Mouse (Mus musculus) gastrocnemius, postnatal 4 days (tissue): Measurements from ENCODE around the gene Cfap99. TPM values are rescaled to one million over a fixed set of nuclear protein-coding genes. Genes with fewer than 3 reads are reported as not detected.
A peak's percentile ranks its signal among the peaks of the same experiment; 100 is the strongest.

Experiments
- DNase-seq, 2 experiments: peaks; one replicate each; pipeline ENCODE4 v3.0.0; 2021 to 2022; ENCODE audit warnings: low spot score in 2 of 2, mixed read lengths in 2 of 2
- total RNA-seq, 2 experiments: library from RNA; stranded (reverse); gene quantifications; 2 replicates each; pipeline ENCODE4 v1.2.3; 2021

The Cfap99 gene
- total RNA-seq, 2 experiments from 2014 or later, result 0.16 to 0.17 TPM

GRCm38 (mm10) chr5:34326875-34327576, 38.6 kb downstream of the Cfap99 start:
- peak in 1 of 2 experiments; percentile 27 for DNase-seq

GRCm38 (mm10) chr5:34330136-34330535, 41.7 kb downstream of the Cfap99 start:
- DNase-seq, result no peak

- DNase-seq, result no peak
Measured at GRCm38 (mm10) chr5:34334081-34334480, 45.7 kb downstream of the Cfap99 start.

DNA sequence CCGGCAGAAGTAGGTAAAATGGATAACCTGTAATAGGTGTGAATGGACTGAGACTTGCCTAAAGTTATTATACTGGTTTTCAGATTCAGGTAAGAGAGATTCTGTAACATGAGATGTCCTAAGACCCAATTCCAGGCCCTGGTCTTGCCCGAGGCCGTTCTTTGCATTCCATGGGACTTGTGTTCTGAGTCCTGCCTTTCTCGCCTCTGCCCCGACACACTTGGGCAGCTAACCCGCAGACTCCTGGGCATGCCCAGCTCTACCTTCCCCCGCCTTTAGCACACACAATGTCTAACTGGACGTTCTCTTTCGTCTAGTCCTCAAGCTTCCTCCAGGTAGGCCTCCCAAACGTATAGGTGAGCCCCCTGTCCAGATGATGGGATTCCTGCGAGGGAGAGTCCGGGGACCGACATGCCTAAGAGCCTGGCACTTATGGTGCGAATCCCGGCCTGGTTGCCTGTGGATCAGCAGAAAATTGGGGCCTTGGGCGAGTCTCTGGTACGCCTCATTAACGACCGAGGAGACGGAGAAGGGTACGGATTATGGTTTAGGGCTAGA, 47.2 kb downstream of the Cfap99 start:
- DNase-seq, result no peak

GRCm38 (mm10) chr5:34336097-34336774, 47.8 kb downstream of the Cfap99 start, which contains the start of gene Rnf4:
Gene Rnf4 (plus strand): TSS chr5:34336289.
- peak; percentile 92 to 99 for DNase-seq

GRCm38 (mm10) chr5:34336775-34337450, 48.5 kb downstream of the Cfap99 start:
- DNase-seq, result peak; percentile 37 to 66

DNA sequence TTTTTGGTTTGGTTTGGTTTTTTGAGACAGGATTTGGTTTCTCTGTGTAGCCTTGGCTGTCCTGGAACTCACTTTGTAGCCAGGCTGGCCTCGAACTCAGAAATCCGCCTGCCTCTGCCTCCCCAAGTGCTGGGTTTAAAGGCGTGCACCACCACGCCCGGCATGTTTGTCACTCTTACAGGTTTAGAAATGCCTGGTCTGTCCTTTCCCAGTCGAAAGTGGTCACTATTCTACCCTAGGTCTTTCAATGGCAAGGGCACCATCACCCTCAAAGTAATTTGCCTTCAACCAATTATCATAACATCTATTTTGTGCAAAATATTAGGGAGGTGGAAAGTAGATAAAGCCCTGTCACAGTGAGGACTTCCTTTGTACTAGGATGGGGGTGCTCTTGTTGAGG, 51.8 kb downstream of the Cfap99 start:
- DNase-seq, result no peak

GRCm38 (mm10) chr5:34352084-34352631, 63.8 kb downstream of the Cfap99 start:
- no peak for DNase-seq

- DNase-seq, result no peak
Measured at GRCm38 (mm10) chr5:34360261-34360660, 71.9 kb downstream of the Cfap99 start.

GRCm38 (mm10) chr5:34363115-34363514, 74.7 kb downstream of the Cfap99 start:
- no peak for DNase-seq

DNA sequence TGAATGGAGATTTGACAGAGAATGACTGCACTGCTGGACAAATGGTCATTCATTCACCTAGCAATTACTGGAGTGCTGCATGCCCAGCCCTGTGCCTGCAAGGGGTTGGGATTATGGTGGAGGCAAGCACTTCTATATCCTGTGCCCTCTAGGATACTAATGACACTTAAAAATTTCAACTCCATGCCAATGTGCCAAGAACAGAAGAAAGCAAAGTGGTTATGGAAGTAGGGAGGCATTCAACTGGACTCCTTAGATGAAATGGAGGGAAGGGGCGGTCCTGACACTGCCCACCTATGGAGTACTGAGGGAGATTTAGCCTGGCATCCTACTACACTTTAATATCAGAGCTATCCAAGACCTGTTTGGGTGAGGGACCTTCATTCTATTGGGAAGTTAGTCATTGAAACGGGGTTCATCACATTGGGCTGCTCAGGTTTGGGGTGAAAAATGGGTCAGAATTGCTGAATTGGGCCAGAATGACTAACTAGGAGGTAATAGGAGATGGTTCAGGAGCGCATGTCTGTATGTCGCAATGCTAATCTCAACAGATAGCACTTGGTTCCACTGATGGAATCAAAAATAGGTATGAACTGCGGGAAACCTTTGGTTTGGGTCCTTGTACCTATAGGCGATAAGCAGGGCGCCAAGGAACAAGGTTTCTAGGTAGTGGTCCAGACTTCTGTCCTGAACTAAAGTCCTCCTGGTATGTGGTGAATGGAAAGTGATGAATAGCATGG, 80.3 kb downstream of the Cfap99 start:
- no peak for DNase-seq

DNA sequence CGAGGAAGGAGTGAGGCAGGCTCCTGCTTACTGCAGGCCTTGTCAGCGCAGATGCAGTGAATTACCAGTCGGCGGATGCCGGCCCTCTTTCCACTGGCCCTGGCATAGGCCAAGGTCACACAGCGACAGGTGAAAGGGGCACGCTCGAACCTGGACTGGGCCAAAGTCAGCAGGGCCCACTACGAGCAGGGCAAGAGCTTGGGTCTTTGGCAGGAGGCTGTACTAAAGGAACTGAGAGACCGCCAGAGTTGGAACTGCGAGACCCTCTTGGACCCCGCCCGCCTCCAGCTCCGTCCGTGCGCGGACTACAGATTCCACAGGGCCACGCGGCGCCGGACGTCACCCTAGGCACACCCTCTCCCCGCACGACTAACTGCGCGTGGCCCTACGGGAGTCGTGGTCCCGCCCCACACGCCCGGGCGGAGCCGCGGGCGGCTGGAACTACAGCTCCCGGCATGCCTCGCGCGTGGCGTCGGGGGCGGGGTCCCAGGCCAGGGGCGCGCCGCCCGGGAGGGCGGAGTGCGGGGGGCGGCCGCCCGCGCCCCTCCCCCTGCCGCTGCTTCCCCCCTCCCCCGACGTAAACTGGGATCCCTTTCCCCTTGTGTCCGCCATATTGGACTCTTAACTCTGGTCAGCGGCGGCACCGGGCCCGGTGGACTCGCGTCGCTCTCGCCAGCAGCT, 81.1 kb downstream of the Cfap99 start, which contains the start of gene Fam193a:
Gene Fam193a, plus strand, starts transcription at position 593 of the 681 bp plus-strand sequence.
- peak; percentile 98 to 99 for DNase-seq

GRCm38 (mm10) chr5:34370022-34370823, 81.8 kb downstream of the Cfap99 start:
- peak; percentile 23 to 40 for DNase-seq

DNA sequence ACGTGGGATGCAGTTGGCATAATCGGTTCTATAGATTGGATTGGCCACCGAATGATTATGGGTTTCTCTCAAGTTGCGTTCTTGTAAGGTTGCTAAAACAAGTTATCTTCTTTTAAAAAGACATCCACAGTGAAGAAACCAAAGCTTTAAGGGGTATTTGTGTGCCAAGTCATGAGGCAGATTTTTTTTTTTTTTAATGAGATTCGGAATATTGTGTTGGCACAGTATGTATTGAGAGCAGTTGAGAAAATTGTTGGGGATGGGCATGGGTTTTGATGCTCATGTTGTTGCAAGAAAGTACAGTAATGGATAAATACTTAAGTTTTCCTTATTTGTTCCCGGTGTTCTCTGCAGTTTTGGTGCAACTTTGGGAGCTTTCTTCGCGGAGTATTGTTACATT, 82.4 kb downstream of the Cfap99 start:
- no peak for DNase-seq

GRCm38 (mm10) chr5:34372141-34372540, 83.7 kb downstream of the Cfap99 start:
- DNase-seq, result no peak

GRCm38 (mm10) chr5:34372541-34372940, 84.1 kb downstream of the Cfap99 start:
- DNase-seq, result no peak
